Mouse (Mus musculus): ENCODE results near the gene Dmbt1.

- TF ChIP-seq POLR2A (IDR thresholded peaks at IDR 0.05; ENCODE audit: borderline replicate concordance, low read depth, low read length) (no peak), CTCF (IDR thresholded peaks at IDR 0.05; ENCODE audit: low read depth, low read length) (no peak)
Measured at GRCm38 (mm10) chr7:131027557-131027956, 4.3 kb upstream of the Dmbt1 start.

All from bone marrow macrophage, adult 2 months (primary cell).